Mouse (Mus musculus) heart, embryonic 13.5 days (tissue): Measurements from ENCODE around the gene Mei4. TPM values are rescaled to one million over a fixed set of nuclear protein-coding genes. Genes with fewer than 3 reads are reported as not detected.

Experiments used
- ATAC-seq: fragments of 200-750 bp; cut with Nextera tagmentation; 2 replicates; pipeline ENCODE4 v1.8.0; 2017; ENCODE audit warnings: moderate TSS enrichment; ENCODE audit not compliant: insufficient number of reproducible peaks, low FRiP score, low TSS enrichment; ENCODE audit errors: extremely low read depth
- H3K27ac ChIP-seq: fragments of 300-500 bp; sonication (generic); replicated peaks from 2 replicates; pipeline ENCODE4 v1.5.1; 2015; ENCODE audit warnings: moderate library complexity, mild to moderate bottlenecking, inconsistent platforms
- H3K27me3 ChIP-seq: fragments of 300-500 bp; sonication (generic); replicated peaks from 2 replicates; pipeline ENCODE4 v1.6.1; 2015; ENCODE audit warnings: mild to moderate bottlenecking, inconsistent platforms
- H3K36me3 ChIP-seq: fragments of 300-500 bp; sonication (generic); 2 replicates; pipeline ENCODE4 v1.6.1; 2015; ENCODE audit warnings: mild to moderate bottlenecking, inconsistent platforms
- H3K4me1 ChIP-seq: fragments of 300-500 bp; sonication (generic); 2 replicates; pipeline ENCODE4 v1.6.1; 2015; ENCODE audit warnings: inconsistent platforms
- H3K4me2 ChIP-seq: fragments of 300-500 bp; sonication (generic); 2 replicates; pipeline ENCODE4 v1.6.1; 2015; ENCODE audit warnings: inconsistent platforms, mild to moderate bottlenecking, moderate library complexity
- H3K4me3 ChIP-seq: fragments of 300-500 bp; sonication (generic); 2 replicates; pipeline ENCODE4 v1.5.1; 2015; ENCODE audit warnings: moderate library complexity, mild to moderate bottlenecking, inconsistent platforms
- H3K9ac ChIP-seq: fragments of 300-500 bp; sonication (generic); 2 replicates; pipeline ENCODE4 v1.6.1; 2015; ENCODE audit warnings: inconsistent platforms, mild to moderate bottlenecking, moderate library complexity
- H3K9me3 ChIP-seq: fragments of 300-500 bp; sonication (generic); 2 replicates; pipeline ENCODE4 v1.6.1; 2016; ENCODE audit warnings: inconsistent platforms
- WGBS: fragments of 180-500 bp; shearing (Covaris S2); methylation state at CpG from one replicate; pipeline ENCODE4 v1.1.7; 2015; ENCODE audit warnings: mixed read lengths; 5-methylcytosine and 5-hydroxymethylcytosine counted together
- polyA plus RNA-seq: library from polyadenylated mRNA; unstranded; fragments of >200 nt; fragmentation: Nextera tagmentation; extraction: Ambion mirVana; gene quantifications from 2 replicates; pipeline ENCODE4 v1.2.1, GENCODE M21; 2015

Mei4 gene
- polyA plus RNA-seq: 0.23 and 0.32 TPM in 2 replicates

DNA sequence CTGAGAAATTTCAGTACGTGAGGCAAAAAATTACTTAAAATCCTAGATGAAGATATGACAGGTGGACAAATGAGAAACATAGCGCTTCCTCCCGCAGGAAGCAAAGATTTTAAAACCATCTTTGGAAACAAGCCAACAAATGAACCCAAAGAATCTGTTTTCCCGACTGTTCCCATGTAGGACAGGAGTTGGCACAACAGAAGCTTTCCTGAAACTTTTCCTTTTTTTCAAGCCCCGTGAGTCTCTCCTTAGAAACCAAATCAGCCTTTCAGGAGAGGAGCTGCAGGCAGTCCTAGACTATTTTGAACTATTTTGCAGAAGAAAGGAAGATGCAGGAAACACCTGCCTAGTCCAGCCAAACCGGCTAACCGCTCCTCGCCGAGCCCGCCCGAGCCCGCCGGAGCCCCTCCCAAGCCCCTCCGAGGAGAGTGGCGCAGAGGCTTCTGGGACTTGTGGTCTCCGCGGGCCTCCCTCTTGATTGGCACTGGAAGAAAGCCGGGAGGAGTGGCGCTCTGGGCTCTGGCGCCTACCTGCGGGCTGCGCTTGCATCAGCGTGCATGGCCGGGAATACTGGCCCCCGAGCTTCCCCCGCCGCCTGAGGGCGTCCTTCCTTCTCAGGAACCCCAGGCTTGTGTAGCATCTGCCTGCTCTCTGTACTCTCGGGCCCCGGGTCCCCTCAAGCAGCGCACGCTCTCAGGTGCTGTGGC is at the start of gene Mei4:
Mei4 (plus strand) TSS at position 490 of the 707 bp plus-strand sequence.
- H3K9me3 ChIP-seq: no peaks in the 10 kb centered on the region
- H3K4me2 ChIP-seq: peak within 1 kb of the TSS; percentile 75
- 0 out of 2 replicates have a peak, but pooled peaks cover 3% of the 10 kb centered on the region for H3K4me1 ChIP-seq
- peak within 1 kb of the TSS; percentile 77 for H3K9ac ChIP-seq
- peaks cover 15% of the 10 kb centered on the region for H3K27me3 ChIP-seq
- peak; percentile 77; the same call in 1 of the 2 replicates for ATAC-seq
- H3K4me3 ChIP-seq: peak within 1 kb of the TSS; percentile 58
- H3K36me3 ChIP-seq: no peaks in the 10 kb centered on the region
- WGBS: 3% methylated on average over 32 of the region's 32 CpGs
- H3K27ac ChIP-seq: no peak within 1 kb of the TSS

DNA sequence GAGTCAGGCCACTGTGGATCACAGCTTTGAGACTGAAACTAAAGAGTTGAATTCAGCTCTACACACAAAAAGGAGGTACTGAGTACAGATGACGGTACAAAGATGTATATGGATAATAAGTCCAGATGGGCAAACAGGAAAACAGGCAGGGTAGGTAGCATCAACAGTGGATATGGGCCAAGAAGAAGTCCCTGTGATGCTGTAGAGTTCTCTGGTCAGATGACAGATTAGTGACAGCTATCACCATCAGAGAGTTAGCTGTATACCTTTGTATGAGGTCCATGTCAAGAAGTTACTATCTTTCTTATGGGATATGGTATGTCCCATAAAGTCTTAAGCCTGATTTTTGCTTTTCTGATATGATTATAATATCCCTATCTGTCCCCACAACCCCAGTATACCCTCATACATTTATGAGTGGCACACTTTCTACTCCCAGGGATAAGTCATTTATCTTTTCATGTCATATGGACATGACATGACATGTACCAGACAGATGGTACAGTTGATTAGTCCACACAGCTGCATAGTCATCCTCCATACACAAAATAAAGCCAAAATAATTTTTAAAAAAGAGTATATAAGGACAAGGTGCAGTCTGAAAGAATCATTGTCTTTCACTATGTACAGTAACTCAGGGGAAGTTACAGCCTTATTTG is 43.6 kb upstream of the Mei4 start:
- WGBS: 69% methylated on average over 1 of the region's 1 CpGs
- H3K4me2 ChIP-seq: no peak overlapping the region

DNA sequence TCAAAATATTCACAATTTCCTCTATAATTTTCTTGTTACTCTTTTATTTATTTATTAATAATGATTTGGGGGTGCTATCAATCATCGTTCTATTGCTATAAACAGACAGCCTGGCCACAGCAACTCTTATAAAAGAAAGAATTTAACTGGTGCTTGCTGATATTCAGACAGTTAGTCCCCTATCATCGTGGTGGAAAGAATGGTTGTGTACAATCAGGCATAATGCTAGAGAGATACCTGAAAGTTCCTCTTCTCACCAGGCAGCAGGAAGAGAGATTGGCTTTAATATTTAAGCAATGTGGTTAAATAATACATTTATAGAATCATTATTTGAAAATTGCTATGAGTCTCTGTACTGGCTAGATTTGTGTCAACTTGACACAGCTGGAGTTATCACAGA is 35.9 kb upstream of the Mei4 start:
- 68% methylated on average over 2 of the region's 2 CpGs for WGBS
- no peak for ATAC-seq
- Histone ChIP-seq H3K4me2 (no peak overlapping the region), H3K4me3 (no peak overlapping the region), H3K9me3 (no peaks in the 10 kb centered on the region), H3K27me3 (no peaks in the 10 kb centered on the region), H3K36me3 (no peaks in the 10 kb centered on the region), H3K9ac (no peak overlapping the region), H3K4me1 (no peaks in the 10 kb centered on the region), H3K27ac (no peak overlapping the region)

More for the DNA sequence above, 43.6 kb upstream of the Mei4 start:
- no peaks in the 10 kb centered on the region for H3K4me1 ChIP-seq
- no peak overlapping the region for H3K27ac ChIP-seq
- no peak overlapping the region for H3K9ac ChIP-seq
- no peak overlapping the region for H3K4me3 ChIP-seq
- H3K36me3 ChIP-seq: no peaks in the 10 kb centered on the region
- no peaks in the 10 kb centered on the region for H3K9me3 ChIP-seq
- H3K27me3 ChIP-seq: no peaks in the 10 kb centered on the region
- ATAC-seq: no peak

DNA sequence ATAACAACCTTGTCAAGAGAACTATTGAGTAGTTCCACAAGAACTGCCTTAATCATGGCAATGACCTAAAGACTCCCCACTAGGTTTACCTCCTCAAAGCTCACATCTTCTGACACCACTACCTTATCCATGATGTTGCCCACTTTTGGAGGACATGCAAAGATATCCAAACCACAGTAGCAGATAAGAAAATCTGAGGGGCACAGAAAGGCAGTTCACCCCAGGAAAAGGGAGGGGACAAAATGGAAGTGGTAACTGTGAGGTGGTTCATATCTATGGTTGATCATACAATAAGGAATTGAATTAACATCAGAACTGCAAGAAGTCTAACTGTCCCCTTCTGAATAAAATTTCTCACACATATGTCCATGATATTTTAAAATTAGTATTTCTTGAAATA is 29.4 kb upstream of the Mei4 start:
- Histone ChIP-seq H3K4me3 (no peak overlapping the region), H3K9ac (no peak overlapping the region), H3K9me3 (no peaks in the 10 kb centered on the region), H3K27ac (no peak overlapping the region), H3K36me3 (no peaks in the 10 kb centered on the region), H3K4me1 (no peaks in the 10 kb centered on the region), H3K27me3 (no peaks in the 10 kb centered on the region), H3K4me2 (no peak overlapping the region)
- ATAC-seq: no peak

DNA sequence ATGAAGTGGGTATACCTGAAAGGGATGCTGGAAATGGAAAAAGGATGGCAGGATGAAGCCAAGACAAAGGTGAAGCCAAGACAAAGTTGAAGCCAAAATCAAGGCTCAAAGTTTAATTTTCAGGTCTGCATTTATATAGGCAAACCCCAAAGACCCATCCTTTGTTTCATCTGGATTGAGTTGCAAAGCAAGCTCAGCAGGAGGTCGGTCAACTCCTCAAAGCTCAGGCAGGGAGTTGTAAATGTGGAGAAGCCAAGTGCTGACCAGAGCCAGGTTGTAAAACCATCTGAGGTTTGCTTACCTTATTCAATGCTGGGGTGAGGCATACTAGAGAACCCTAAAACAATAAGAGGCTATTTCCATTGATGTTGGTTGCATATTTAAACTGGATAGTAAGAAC is 4.6 kb upstream of the Mei4 start:
- WGBS: 31% methylated on average over 1 of the region's 1 CpGs

DNA sequence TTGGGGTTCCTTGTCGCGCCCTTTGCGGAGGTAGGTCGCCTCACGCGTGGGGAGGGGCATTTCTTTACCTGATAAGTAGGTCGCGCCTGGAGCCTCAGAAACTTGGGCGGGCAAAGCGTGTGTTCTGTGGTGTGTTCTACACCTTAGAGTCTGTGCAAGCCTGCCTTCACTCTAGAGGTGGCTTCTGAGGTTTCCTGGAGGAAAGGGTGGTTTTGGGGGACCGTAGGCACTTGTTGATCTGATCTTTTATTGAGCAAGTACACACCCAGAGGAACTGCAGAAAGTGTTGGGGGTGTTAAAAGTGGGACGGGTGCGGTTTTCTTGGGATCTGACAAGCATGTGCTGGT is 391 bp downstream of the Mei4 start:
- Histone ChIP-seq H3K9ac (peak overlapping the region; percentile 77), H3K36me3 (no peaks in the 10 kb centered on the region), H3K4me3 (peak overlapping the region; percentile 58), H3K4me1 (0 out of 2 replicates have a peak, but pooled peaks cover 3% of the 10 kb centered on the region), H3K27ac (no peak overlapping the region), H3K4me2 (peak overlapping the region; percentile 75), H3K9me3 (no peaks in the 10 kb centered on the region), H3K27me3 (peaks cover 15% of the 10 kb centered on the region)
- WGBS: 18% methylated on average over 13 of the region's 13 CpGs
- 0 out of 2 replicates have a peak, but pooled peaks have one; percentile 8 for ATAC-seq

More for the DNA sequence above, 4.6 kb upstream of the Mei4 start:
- no peak overlapping the region for H3K4me3 ChIP-seq
- no peak overlapping the region for H3K9ac ChIP-seq
- no peaks in the 10 kb centered on the region for H3K9me3 ChIP-seq
- no peak overlapping the region for H3K4me2 ChIP-seq
- no peak overlapping the region for H3K27ac ChIP-seq
- peaks cover 15% of the 10 kb centered on the region for H3K27me3 ChIP-seq
- no peaks in the 10 kb centered on the region for H3K36me3 ChIP-seq
- 0 out of 2 replicates have a peak, but pooled peaks cover 2% of the 10 kb centered on the region for H3K4me1 ChIP-seq
- no peak for ATAC-seq

DNA sequence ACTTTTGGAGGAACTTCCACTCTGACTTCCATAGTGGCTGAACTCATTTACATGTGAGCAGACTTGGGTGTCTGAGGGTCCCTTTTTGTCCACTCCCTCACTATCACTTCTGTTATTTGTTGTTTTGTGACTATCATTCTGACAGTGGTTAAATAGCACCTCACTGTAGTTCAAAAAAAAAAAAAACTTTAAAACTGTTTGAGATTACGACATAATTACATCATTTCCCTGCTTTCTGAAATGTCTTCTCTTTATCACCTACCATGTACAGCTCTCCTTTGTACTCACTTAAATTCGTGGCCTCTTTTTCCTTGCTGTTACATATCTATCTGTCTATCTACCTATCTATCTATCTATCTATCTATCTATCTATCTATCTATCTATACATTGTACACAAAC is 2.6 kb downstream of the Mei4 start:
- WGBS: 61% methylated on average over 2 of the region's 2 CpGs
- Histone ChIP-seq H3K9ac (no peak overlapping the region), H3K4me2 (no peak overlapping the region), H3K36me3 (no peaks in the 10 kb centered on the region), H3K27ac (no peak overlapping the region), H3K9me3 (no peaks in the 10 kb centered on the region), H3K4me3 (no peak overlapping the region), H3K4me1 (0 out of 2 replicates have a peak, but pooled peaks cover 3% of the 10 kb centered on the region), H3K27me3 (peaks cover 15% of the 10 kb centered on the region)
- no peak for ATAC-seq

DNA sequence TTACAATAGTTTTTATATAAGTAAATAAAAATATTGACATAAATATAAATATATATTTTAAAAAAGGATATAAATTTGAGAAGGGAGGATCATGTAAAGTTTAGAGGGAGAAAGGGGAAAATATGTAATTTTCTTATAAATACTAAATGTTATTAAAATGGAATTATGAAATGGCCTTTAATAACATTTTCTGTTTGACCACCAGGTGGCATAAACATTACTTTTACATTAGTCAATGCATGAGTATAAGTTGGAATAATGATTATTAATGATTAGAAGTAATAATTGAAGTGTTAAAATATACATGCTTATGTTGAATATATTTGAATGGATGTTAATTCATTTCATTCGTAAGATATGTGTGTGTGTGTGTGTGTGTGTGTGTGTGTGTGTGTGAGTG is 58.0 kb downstream of the Mei4 start:
- WGBS: 79% methylated on average over 1 of the region's 1 CpGs
- no peak for ATAC-seq
- Histone ChIP-seq H3K4me2 (no peak overlapping the region), H3K36me3 (no peaks in the 10 kb centered on the region), H3K4me3 (no peak overlapping the region), H3K9me3 (no peaks in the 10 kb centered on the region), H3K27me3 (no peaks in the 10 kb centered on the region), H3K4me1 (no peaks in the 10 kb centered on the region), H3K9ac (no peak overlapping the region), H3K27ac (no peak overlapping the region)

DNA sequence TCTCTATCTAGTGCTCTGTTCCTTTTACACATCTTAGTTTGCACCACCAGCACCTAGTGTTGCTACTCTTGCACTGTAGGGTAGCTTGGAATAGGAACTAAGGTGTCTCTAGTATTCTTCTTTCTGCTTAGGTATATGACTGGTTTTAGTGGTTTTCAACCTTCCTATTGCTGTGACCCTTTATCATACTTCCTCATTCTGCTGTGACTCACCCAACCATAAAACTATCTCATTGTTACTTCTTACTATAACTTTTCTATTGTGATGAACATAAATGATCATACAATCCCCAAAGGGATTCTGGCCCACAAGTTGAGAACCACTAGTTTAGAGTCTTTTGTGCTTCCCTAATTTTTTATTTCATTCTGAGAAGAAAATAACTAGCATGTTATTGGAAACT is 61.3 kb downstream of the Mei4 start:
- Histone ChIP-seq H3K27ac (no peak overlapping the region), H3K4me2 (no peak overlapping the region), H3K4me3 (no peak overlapping the region), H3K4me1 (no peaks in the 10 kb centered on the region), H3K9ac (no peak overlapping the region), H3K9me3 (no peaks in the 10 kb centered on the region), H3K27me3 (no peaks in the 10 kb centered on the region), H3K36me3 (no peaks in the 10 kb centered on the region)
- no peak for ATAC-seq

DNA sequence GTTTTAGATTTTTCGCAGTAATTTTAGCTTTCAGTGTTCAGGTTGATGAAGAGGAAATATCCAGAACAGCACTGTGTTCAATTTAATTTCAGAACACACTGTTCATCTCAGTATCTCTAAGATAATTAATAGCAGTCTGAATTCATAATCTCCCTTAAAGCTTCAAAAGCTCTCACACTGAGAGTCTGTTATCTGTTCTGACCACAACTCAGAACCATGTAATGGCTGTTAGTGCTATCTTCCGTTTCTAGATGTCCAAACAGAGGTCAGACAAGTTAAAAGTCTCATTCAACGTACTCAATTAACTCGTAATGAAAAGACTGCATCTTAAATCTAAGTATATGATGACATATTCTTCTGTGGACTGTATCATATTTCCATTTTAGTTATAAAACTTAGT is 77.1 kb downstream of the Mei4 start:
- no peaks in the 10 kb centered on the region for H3K4me1 ChIP-seq
- H3K9ac ChIP-seq: no peak overlapping the region
- no peaks in the 10 kb centered on the region for H3K9me3 ChIP-seq
- H3K4me2 ChIP-seq: no peak overlapping the region
- no peak for ATAC-seq
- no peak overlapping the region for H3K27ac ChIP-seq
- 61% methylated on average over 4 of the region's 4 CpGs for WGBS
- no peak overlapping the region for H3K4me3 ChIP-seq
- no peaks in the 10 kb centered on the region for H3K27me3 ChIP-seq
- H3K36me3 ChIP-seq: no peaks in the 10 kb centered on the region

DNA sequence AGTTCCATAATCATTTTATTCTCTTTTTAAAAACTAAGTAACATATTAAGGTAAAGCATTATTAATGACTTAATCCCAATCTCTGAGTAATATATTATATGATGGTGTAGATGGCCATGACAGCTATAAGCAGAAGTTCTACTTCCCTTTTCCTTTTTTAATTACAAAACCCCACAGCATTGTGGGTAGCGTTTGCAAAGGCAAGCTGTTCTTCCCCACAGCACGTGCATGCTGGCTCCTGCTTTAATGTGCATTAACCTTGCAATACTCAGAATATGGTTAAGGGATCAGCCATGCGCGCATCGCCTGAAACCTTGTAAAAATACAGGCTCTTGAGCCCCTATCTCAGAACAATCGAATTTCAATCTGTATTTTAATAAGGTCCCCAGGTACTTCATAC is 82.2 kb downstream of the Mei4 start:
- Histone ChIP-seq H3K4me2 (no peak overlapping the region), H3K4me1 (no peaks in the 10 kb centered on the region), H3K27ac (no peak overlapping the region), H3K9me3 (no peaks in the 10 kb centered on the region), H3K9ac (no peak overlapping the region), H3K36me3 (no peaks in the 10 kb centered on the region), H3K4me3 (no peak overlapping the region), H3K27me3 (no peaks in the 10 kb centered on the region)
- WGBS: 70% methylated on average over 6 of the region's 6 CpGs
- no peak for ATAC-seq

DNA sequence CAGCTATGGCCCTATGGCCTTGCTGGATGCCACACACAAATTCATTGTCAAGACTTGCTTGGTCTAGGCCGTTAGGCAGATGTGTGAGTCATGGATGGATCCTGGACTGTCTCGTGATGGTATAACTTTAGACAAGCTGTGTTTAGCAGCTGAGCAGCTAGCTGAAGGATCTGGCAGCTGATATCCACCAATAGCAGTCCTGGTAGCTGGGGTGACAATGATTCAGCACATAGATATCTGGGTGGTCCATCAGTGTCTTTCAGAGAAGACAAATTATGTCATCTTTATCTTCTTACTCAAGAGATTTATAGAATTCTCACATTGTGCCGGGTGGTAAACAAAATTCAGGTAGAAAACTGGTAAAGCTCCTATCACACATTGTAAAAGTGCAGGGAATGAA is 93.4 kb downstream of the Mei4 start:
- H3K27ac ChIP-seq: no peak overlapping the region
- no peak overlapping the region for H3K4me3 ChIP-seq
- H3K36me3 ChIP-seq: no peaks in the 10 kb centered on the region
- 54% methylated on average over 3 of the region's 3 CpGs for WGBS
- H3K9ac ChIP-seq: no peak overlapping the region
- H3K27me3 ChIP-seq: no peaks in the 10 kb centered on the region
- no peak overlapping the region for H3K4me2 ChIP-seq
- H3K4me1 ChIP-seq: no peaks in the 10 kb centered on the region
- no peak for ATAC-seq
- no peaks in the 10 kb centered on the region for H3K9me3 ChIP-seq
